Mouse (Mus musculus) neural tube, embryonic 10.5 days (tissue): ENCODE measurements around the gene Olfr1377.
"Not testable (repeated sequence)": the region's sequence is repeated elsewhere in the genome, so short reads cannot be mapped to it uniquely, and the experiment has no call there.

Experiments
- DNase-seq: peaks from one replicate; pipeline ENCODE4 v3.0.0-alpha.2; 2017; ENCODE audit warnings: low spot score; ENCODE audit errors: extremely low spot score

Gene Olfr1377

DNA sequence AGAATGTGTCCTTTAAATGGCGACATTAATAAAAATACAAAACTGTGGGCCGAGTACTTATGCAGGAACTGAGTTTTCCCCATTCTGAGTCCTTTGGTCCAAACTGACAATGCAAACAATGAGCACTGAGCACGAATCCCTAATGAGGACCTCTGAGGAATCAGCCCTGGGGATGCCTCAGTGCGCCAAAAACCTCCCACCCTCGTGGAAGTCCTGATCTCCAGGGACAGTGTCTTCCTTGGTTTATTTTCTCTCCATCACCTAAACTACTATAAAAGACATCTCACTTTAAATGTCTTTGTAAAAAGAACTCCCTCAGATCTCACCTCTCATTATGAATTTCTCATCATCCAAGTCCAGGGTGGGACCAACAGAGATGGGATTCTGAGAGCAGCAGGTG is at the start of gene Olfr1377:
Gene Olfr1377 (plus strand): TSS at position 301 of the 400 bp plus-strand sequence.
- DNase-seq: no peak

DNA sequence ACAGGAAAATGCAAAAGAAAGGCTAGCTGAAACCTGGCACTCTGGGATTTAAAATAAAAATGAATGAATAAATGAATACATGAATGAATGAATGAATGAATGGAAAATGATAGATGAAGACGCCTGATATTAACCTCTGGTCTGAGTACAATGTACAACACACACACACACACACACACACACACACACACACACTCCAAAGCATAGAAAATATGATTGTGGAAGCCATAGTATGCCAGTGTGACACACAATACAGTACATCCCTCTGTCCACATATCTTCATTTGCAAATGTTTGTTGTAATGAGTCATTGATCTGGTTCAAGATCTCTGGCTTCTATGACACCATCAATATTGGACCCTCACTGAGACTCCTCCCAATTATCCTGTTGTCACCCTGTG is 49.7 kb upstream of the Olfr1377 start:
- no peak for DNase-seq

DNA sequence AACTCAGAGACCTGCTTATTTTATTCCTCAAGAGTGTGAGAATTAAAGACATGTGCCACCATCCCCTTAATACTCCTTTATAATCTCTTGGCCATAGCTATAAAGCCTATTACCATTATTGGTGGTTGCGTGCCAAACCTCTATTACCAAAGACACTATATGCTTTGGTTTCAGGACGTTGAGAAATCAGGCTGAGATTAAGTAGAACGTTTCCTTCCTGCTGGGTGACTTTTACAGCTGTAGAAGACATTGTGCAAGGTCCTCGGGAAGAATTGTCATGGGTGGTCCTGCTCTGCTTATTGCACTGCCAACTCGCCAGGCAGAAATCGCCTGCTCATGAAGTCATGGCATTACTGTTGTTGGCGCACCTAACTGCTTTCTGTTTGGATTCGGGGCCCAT is 43.3 kb upstream of the Olfr1377 start:
- no peak for DNase-seq

DNA sequence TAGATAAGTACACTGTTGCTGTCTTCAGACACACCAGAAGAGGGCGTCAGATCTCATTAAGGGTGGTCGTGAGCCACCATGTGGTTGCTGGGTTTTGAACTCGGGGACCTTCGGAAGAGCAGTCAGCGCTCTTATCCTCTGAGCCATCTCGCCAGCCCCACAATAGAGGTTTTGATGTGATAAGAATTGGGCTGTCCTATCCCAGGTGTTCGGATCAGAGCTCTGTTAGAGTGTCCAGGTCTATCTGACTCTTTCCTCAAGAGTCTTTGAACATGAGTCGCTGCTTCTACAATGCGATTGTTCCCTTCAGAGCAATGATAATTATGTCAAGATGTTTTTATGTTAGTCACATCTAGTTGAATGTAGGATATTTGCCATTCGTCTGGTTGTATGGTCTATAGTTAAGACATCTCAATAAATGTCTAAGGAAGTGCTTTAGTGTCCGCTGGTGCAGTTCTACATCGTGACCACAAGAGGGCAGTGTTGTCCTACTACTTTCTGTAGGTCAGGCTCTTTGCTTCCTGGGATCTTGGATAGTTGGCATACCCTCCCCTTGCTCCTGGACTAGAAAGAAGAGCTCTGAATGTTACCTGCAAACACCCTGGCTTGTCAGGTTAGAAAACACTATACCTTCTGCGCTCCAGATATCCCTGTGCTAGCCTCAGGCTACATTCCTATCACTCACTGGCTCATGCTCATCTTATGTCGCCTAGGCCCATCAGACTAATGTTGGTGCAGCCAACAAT is 42.0 kb upstream of the Olfr1377 start:
- peak; percentile 51 for DNase-seq

DNA sequence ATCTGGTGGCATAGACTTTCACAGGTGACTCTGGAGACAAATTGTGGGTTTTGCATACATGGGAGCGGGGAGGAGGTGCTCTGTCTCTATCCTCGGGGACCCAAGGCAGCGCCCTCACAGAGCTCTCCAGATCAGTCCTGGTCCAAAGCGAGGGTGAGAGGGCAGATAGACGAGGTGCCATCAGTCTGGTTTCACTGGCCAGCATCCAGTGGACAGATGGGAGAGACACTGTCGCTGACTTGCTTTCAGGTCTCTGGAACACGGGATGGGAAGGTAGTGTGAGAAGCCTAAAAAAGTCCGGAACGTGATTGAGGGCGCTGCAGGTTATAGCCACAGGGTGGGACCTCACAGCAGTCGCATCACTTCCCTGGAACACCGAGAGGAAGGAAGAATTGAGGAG is 39.4 kb upstream of the Olfr1377 start:
- DNase-seq: no peak

DNA sequence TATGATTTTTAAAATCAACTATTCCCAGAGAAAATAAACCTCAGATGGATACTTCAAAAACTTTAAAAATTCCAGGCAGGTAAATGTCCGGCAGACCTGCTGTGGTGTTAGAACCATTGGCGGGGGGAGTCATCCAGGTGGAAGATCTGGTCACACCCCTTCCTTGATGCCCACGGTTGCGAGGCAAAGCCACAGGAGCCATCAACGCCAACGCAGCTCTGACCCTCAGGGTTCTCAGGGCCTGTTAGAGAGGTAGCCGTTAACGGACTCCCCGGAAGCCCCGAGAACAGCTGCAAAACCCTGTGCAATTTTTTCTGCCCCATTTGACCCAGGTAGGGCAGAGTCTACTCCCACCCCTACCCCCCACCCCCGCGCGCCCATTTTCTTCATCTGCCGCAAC is 38.3 kb upstream of the Olfr1377 start, which contains the start of gene 4933414I15Rik:
Gene 4933414I15Rik (minus strand): TSS at position 260 of the 400 bp plus-strand sequence.
- DNase-seq: no peak

DNA sequence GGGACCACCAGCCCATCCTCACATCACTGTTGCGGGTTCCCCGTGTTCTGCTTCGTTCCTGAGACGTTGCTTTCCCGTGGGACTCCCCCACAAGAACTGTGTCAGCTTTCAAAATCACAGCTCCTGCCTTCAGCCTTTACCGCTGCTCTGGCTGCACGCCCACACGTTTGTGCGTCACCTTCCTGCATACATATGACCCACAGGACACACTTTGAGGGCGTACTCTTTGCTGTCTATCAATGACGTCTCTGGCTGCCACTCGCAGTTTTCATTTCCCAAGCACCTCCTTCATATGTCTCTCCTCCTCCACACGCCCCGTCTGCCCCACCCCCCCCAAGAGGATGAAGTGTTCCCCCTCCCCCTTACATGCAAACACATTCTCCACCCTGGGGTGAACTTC is 29.5 kb upstream of the Olfr1377 start:
- DNase-seq: no peak

DNA sequence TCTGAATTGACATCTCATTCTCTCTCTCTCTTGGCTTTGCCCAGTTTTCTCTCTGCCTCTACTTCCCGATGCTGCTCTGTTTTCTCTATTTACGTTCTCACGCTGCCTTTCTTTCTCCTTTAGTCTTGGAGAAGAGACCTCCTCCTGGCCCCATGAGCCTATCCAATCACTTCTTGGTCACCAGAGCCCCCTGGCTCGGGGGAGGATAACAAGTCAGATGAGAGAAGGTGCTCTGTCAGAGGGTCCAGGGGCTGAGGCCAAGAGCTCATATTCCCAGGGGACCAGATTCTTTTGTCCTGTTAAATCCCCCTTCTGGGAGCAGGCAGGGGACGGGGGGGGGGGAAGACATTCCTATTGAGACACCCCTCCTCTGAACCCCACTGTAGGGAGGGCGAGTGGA is 28.1 kb upstream of the Olfr1377 start, which contains the start of gene Prop1:
Gene Prop1 (minus strand): TSS at position 101 of the 400 bp plus-strand sequence.
- no peak for DNase-seq

DNA sequence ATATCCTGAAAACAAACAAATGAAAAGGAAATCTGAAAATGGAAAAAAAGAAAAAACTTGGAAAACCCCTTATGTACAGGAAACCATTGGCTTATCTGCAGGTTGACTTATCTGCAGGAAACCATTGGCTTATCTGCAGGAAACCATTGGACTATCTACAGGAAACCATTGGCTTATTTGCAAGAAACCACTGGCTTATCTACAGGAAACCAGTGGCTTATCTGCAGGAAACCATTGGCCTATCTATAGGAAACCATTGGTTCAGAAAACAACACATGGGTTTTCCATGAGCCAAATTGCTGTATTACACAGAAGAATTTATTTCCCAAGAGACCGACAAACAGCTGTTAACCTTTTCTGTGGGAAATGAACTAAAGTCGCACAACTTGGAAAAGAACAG is 16.9 kb upstream of the Olfr1377 start:
- DNase-seq: no peak

DNA sequence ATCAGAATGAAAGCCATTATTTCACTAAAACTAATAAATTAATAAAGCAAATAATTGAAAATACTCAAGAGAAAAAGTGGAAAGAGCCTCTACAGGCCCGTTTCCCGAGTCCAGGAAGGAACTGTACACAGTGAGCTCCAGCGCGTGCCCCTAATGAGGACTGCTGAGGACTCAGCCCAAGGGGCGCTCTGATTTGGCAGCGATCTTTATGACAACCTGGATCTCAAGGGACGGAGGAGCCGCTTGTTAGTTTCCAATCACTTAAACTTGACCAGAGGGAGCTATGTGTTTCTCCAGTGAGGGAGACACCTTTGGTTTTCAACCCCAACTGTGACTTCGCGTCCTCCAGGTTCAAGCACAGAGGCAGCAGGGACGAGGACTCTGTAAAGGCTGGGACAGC is 15.5 kb upstream of the Olfr1377 start, which contains the start of gene Olfr1378:
Gene Olfr1378 (plus strand): TSS at position 301 of the 400 bp plus-strand sequence.
- DNase-seq: no peak

DNA sequence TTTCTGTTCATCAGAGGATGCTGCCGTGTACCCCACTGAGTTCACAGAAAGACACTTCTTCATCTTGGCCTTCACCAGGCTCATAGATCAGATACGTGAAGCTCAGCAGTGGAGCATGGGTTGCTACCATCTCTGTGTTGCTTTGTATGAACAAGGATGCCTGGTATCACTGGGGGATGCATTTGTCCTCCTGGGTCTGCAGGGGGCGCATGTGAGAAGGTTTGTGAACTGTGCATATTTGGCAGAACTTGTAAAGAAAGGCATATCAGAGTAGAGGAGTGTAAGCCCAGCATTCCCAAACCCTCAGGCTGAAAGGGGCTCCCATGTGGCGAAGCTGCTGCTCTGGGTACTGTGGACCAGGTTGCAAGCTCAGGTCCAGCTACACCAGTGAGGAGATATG is 4.6 kb upstream of the Olfr1377 start:
- no peak for DNase-seq

DNA sequence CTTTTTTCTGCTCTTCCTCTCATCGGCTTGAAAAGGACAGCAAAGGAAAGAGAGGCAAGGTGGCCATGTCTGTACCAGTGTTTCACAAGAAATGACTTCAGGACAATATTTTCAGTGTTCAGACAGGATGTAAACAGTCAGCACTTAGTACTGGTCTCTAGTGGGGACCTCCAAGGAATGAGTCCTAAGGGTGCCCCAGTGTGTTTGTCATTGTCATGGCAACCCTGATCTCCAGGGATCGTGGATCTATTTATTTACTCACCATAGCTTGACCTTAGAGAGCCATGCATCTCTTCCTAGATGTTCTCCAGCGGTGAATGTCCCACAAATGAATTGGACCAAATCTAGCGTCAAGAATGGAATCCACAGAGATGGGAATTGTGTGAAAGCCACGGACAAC is 21.5 kb downstream of the Olfr1377 start, which contains the start of gene Olfr51:
Gene Olfr51 (plus strand): TSS at position 301 of the 400 bp plus-strand sequence.
- no peak for DNase-seq

DNA sequence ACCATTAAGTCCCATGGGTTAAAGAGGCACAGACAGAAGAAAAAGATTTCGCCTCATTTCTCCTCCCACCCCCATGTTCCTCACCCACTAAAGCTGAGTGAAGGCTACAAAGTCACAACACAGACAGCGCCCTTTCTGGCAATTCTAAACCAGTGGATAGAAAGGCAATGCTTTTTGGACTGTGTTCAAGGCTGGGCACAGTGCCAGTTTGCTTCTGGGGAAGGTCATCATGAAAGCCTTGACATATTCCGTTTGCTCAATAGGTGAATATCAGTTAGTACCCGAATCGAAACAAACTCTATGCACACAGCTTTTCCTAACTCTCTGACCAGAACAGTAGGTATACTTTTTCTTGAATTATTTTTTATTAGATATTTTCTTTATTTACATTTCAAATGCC is 30.1 kb downstream of the Olfr1377 start:
- DNase-seq: no peak

DNA sequence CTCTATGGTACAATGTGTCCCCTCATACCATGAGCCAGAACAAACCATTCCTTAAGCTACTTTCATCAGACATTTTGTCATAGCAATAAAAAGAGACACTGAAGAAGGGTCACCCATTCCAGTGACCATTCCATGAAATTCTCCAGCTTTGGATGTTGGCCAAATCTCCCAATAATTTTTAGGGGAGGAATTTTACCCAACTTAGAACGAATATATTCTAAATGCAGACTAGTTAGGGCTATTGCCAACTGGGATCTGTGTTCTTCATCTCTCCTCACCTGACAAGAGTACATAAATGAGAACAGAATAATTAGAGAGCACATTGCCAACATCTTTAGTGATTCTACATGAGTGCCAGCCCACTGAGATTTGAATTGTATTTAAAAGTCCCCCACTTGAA is 32.2 kb downstream of the Olfr1377 start, which contains the start of gene Olfr54:
Gene Olfr54 (plus strand): TSS at position 301 of the 400 bp plus-strand sequence.
- no peak for DNase-seq

DNA sequence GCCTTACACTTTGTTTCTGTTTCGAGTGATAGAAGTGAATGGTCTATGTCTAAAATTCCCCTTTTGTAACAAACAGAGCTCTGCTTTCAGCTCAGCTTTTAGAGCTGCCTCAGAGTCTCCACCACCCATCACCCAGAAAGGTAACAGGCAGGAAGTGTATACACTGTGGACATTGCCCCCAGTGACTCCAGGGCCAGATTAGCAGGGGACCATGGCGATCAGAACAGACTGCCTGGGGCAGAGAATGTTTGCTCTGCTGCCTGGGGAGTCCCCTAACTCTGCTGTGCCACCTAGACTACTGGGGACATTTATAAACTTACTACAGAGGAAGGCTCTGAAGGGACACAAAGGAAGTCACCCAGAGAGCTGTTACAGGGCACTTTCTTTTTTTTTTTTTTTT is 34.6 kb downstream of the Olfr1377 start:
- DNase-seq: no peak

DNA sequence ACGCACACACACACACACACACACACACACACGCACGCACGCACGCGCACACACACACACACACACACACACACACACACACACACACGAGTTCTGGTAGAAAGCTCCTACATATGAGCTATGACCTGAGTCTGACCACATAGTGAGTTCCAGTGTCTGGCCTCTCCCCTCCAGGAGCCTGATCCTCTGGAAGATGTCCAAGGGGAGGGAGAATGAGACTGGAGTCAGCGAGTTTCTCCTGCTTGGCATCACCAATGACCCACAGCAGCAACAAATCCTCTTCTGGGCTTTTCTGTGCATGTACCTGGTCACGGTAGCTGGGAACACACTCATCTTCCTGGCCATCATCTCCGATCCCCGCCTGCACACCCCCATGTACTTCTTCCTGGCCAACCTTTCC is 45.0 kb downstream of the Olfr1377 start:
- not testable (repeated sequence) for DNase-seq

DNA sequence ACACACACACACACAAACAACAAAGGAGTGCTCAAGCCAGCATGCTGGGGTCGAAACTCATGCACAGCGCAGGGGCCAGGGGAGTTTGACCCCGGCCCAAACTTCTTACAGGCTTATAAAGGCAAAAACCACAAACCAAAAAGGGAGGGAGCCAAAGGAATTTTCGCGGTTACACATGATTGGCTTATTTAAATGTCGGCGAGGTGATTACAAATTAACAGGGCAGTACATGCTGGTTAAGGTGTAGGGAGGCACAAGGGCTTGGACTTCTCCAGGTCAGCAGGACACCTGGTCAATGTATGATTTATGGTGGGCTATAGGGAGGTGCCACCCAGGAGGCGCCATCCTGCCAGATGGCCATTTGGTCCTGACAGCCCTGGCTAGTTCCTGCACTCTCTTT is 47.6 kb downstream of the Olfr1377 start:
- not testable (repeated sequence) for DNase-seq

DNA sequence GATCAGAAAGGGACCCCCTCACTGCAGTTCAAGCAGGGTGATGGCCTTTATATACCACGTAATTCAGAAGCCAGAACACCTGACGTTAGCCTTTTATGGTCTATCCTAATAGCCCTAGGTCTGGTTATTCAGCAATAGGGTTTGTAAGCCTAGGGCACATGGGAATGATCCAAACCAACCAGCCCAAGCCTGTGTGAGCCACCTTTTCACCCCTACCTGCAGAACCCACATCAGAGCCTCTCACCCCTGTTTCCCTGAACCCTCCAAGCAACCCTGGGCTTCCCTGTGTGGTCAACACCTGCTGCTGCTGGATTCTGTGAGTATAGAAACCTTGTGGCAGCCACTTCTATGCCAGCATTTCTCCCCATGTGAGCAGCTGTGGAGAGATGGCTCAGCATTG is 48.5 kb downstream of the Olfr1377 start:
- no peak for DNase-seq

DNA sequence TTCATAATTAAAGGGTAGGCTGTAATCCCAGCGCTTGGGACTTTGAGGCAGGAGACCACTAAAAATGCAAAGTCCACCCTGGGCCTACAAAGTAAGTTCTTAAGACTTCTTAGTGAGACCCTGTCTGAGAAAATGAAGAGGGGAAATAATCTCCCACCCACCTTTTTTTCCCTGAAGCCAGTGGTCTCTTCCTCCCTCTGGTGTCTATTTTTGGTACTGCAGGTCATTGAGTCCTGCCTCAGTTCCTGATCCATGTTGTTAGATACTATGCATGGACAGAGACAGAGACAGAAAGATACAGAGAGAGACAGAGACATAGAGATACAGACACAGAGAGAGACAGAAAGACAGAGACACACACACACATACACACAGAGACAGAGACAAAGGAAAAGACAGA is 51.1 kb downstream of the Olfr1377 start:
- peak; percentile 33 for DNase-seq

DNA sequence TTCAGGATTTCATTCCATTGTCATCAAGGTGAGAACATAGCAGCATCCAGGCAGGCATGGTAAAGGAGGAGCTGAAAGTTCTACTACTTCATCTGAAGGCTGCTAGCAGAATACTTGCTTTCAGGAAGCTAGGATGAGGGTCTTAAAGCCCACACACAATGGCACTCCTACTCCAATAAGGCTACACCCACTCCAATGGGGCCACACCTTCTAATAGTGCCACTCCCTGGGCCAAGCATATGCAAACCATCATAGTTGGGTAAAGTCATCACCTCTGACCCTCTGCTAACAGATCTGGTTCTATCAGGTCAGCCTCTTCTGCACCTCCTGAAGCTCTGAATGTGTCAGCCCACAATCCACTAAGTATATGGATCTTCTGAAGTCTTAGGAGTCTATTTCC is 52.4 kb downstream of the Olfr1377 start:
- DNase-seq: not testable (repeated sequence)

DNA sequence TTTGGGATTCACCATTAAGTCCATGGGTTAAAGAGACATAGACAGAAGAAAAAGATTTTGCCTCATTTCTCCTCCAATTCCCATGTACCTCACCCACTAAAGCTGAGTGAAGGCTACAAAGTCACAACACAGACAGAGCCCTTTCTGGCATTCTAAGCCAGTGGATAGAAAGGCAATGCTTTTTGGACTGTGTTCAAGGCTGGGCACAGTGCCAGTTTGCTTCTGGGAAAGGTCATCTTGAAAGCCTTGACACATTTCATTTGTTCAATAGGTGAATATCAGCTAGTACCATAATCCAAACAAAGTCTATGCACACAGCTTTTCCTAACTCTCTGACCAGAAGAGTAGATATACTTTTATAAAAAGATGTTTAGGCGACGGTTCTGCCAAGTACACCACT is 54.2 kb downstream of the Olfr1377 start:
- no peak for DNase-seq
